Mouse (Mus musculus) adrenal gland, postnatal 14 days (tissue): ENCODE results near the gene Arpc3. TPM values are rescaled to one million over a fixed set of nuclear protein-coding genes. Genes with fewer than 3 reads are reported as not detected.
"Not testable (repeated sequence)": the region's sequence is repeated elsewhere in the genome, so short reads cannot be mapped to it uniquely, and the experiment has no call there.

Experiments
- DNase-seq: peaks from one replicate; pipeline ENCODE4 v3.0.0; 2021; ENCODE audit warnings: mixed read lengths
- total RNA-seq: library from RNA; stranded (reverse); gene quantifications from 2 replicates; pipeline ENCODE4 v1.2.3, GENCODE M21; 2021

Gene Arpc3
- total RNA-seq, 1 experiment from 2014 or later = 240 TPM

GRCm38 (mm10) chr5:122439400-122440094 is 47.9 kb downstream of the Arpc3 start:
- peak; percentile 27 for DNase-seq

- DNase-seq = peak; percentile 39
These were observed 48.5 kb downstream of the Arpc3 start for GRCm38 (mm10) chr5:122440095-122440630.

- no peak for DNase-seq
These were observed 52.8 kb downstream of the Arpc3 start for GRCm38 (mm10) chr5:122444492-122444891.

- no peak for DNase-seq
These were observed 53.5 kb downstream of the Arpc3 start for GRCm38 (mm10) chr5:122445051-122445610.

- peak; percentile 33 for DNase-seq
These were observed 56.2 kb downstream of the Arpc3 start for GRCm38 (mm10) chr5:122447857-122448256.

GRCm38 (mm10) chr5:122448869-122449268 is 57.2 kb downstream of the Arpc3 start:
- no peak for DNase-seq

GRCm38 (mm10) chr5:122449946-122450345 is 58.3 kb downstream of the Arpc3 start:
- no peak for DNase-seq

GRCm38 (mm10) chr5:122450913-122451317 is 59.2 kb downstream of the Arpc3 start:
- no peak for DNase-seq

- DNase-seq = no peak
These were observed 59.6 kb downstream of the Arpc3 start for GRCm38 (mm10) chr5:122451324-122451723.

GRCm38 (mm10) chr5:122452194-122452593 is 60.5 kb downstream of the Arpc3 start:
- no peak for DNase-seq

- peak; percentile 45 for DNase-seq
These were observed 61.5 kb downstream of the Arpc3 start for GRCm38 (mm10) chr5:122453188-122453587.

- peak; percentile 26 for DNase-seq
These were observed 62.8 kb downstream of the Arpc3 start for GRCm38 (mm10) chr5:122454442-122454841.

GRCm38 (mm10) chr5:122454883-122455282 is 63.2 kb downstream of the Arpc3 start:
- peak; percentile 27 for DNase-seq

- DNase-seq = no peak
These were observed 63.9 kb downstream of the Arpc3 start for GRCm38 (mm10) chr5:122455584-122455983.

GRCm38 (mm10) chr5:122457054-122457453 is 65.4 kb downstream of the Arpc3 start:
- DNase-seq = not testable (repeated sequence)

GRCm38 (mm10) chr5:122458066-122458465 is 66.4 kb downstream of the Arpc3 start:
- no peak for DNase-seq

GRCm38 (mm10) chr5:122459335-122459734 is 67.7 kb downstream of the Arpc3 start:
- DNase-seq = no peak

GRCm38 (mm10) chr5:122460656-122461055 is 69.0 kb downstream of the Arpc3 start:
- peak; percentile 66 for DNase-seq

GRCm38 (mm10) chr5:122461431-122461830 is 69.8 kb downstream of the Arpc3 start:
- DNase-seq = no peak
